Mouse (Mus musculus) kidney, adult 2 months (tissue): ENCODE results near the gene Fgd4.

ENCODE experiments used
- CTCF ChIP-seq: fragments of 200-500 bp; conservative IDR thresholded peaks from 2 replicates; pipeline ENCODE4 v1.5.1; 2011; ENCODE audit warnings: low read depth, mild to moderate bottlenecking, control low read depth, low read length, moderate library complexity, mixed read lengths; ENCODE audit not compliant: insufficient read depth, insufficient read length
- POLR2A ChIP-seq: fragments of 200-500 bp; IDR thresholded peaks from one replicate; pipeline ENCODE4 v1.6.1; 2011; ENCODE audit warnings: low read depth, low read length, control low read depth

- no peak for TF ChIP-seq CTCF
- no peak for TF ChIP-seq POLR2A
These were observed 39.6 kb downstream of the Fgd4 start for GRCm38 (mm10) chr16:16560718-16561117.
